Mouse (Mus musculus) neutrophil, adult 5-6 weeks (primary cell): ENCODE results near the gene Nmnat2. TPM values are rescaled to one million over a fixed set of nuclear protein-coding genes. Genes with fewer than 3 reads are reported as not detected.

Experiments
- ATAC-seq: fragments of 151-379, 151-347 bp; 2 replicates; pipeline ENCODE4 v1.8.0; 2017; ENCODE audit warnings: mild to moderate bottlenecking, moderate TSS enrichment; ENCODE audit not compliant: insufficient number of reproducible peaks, poor library complexity, low FRiP score, severe bottlenecking; ENCODE audit errors: extremely low read depth
- total RNA-seq: library from RNA; stranded (forward); fragments of 200-1000 nt; gene quantifications from 2 replicates; pipeline ENCODE4 v1.2.3, GENCODE M21; 2017

Gene Nmnat2
- 0.12 TPM in 2 replicates for total RNA-seq

DNA sequence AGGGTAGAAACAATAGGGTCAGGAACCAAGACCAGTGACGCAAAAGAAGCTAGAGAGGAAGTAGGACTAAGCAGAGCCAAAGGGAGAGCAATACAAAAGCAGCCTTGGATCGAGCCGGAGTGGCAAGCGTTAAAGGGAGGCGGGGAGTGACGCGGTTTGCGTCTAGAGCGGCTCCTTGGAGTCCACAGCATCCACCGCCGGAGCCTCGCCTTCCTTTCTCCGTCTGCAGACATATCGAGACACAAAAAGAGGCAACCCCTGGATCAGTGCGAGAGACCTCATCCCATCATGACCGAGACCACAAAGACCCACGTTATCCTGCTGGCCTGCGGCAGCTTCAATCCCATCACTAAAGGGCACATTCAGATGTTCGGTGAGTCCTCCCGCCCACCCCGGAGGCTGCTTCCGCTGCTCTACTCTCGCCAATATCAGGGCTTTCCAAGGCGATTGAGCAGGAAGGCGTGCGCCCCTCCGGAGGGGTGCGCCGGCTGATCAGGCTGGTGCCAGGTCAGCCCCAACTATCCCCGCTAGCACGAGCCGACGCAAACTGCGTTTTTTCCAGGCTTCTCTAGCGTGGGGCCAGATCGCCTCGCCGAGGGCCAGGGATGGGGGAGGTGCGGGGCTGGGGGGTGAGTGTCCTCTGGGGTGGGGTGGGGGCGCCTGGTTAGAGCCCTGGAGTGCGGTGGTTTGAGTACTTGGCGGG, at the start of gene Nmnat2:
Gene Nmnat2, plus strand, starts transcription at position 173 of the 703 bp plus-strand sequence.
- ATAC-seq = no peak

DNA sequence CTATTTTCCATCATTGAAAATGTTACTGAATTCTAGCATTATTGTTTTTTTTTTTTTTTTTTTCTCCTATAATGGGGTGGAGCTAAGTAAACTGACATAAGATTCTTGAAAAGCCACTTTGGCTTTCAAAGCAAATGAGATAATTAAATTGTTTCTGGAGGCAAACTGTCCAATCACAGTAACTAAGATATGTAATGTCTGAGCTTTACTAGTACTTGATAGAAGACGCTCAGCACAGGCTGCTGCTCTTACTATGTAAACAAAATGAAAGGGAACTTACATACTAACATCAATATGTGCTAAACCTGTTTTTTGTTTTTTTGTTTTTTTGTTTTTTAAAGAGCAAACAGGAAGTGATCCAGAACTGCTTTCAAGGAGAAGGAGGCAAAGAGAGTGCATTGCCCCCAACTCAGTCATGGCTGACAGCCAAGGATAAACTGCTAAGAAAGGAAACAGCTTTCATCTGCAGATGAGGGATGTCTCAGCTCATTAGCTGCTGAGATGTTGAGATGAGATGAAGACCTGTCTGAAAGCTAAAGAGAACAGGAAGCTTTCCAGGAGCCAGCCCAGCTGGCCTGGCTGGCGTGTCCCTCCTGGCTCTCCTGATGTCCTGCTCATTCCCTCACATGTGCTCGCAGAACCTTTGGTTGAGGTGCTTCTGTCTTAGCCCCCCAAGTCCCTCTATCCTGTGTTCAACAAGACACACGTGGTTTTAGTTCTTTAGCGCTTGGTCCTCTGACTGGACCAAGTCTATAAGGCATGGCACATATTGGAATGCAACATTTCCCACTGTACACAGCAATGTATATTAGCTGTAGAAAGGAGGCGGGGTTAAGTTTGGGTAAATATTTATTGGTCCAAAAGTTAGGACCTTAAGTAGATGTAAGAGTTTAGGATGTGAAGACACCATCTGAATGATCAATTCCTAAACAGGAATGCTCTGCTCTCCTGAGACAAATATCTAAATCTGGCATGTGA, 41.0 kb upstream of the Nmnat2 start:
- no peak for ATAC-seq

DNA sequence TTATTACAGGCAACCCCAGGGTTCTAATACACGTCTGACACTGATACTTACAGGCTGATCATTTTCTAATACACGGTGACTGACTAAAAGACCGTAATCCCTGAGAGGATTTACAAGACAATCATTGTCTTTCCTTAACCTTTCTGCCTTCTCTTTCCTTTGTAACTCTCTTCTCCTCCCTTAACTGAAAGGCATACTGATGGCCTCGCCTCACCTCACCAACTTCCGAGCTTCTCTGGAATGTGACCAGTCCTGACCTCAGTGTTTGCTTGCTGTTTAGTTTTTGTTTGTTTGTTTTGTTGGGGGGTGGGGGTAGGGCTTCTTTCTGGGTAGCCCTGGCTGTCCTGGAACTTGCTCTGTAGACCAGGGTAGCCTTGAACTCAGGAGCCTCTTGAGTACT, 39.0 kb upstream of the Nmnat2 start:
- ATAC-seq = no peak

DNA sequence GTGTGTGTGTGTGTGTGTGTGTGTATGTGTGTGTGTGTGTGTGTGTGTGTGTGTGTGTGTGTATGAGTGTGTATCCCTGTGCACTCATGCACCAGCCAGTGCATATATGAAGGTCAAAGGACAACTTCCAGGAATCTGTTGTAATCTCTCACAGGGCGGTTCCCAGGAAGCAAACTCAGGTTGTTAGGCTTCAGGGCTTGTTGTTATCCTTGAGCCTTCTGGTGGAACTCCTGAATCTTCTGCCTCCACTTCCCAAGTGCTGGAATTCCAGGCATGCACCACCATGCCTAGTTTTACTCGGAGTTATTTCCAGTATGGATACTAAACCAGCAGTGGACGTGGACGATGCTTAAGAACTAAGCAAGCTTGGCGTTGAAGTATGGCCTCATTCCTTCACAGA, 37.9 kb upstream of the Nmnat2 start:
- ATAC-seq = no peak

DNA sequence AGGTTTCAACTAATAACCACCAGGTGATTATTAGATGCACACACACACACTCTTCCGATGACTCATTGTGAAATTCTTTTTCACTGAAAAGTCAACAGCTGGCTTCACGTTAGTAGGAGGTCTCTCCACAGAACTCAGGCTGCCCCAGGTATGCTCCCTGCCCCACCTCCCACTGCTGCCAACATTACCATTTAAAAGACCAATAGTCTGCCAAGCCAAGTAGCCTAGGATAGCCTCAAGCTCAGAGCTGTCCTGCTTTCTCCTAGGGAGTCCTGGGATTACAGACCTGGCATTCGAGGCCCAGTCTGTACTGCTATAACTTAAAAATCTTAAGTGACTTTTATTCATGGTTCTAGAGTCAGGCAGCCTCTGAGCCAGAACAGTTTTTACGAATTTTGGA, 37.2 kb upstream of the Nmnat2 start:
- ATAC-seq = no peak

DNA sequence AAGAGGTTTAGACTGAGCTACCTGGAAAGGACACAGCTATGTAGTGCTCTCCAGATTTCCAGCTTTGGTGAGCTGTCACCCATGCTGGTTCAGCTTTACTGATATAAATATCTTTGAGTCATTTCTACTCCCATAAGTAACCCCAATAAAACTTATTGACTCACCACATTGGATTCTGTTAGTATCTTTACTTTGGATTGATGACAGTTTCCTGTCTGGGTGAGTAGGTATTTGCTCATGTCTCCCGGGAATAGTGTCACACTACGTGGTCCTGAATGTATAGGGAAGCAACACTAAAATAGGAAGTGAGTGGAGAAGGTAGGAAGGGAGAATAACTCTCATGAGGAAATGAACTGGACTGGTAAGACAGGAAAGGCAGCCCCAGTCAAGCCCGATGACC, 33.0 kb upstream of the Nmnat2 start:
- ATAC-seq = no peak

DNA sequence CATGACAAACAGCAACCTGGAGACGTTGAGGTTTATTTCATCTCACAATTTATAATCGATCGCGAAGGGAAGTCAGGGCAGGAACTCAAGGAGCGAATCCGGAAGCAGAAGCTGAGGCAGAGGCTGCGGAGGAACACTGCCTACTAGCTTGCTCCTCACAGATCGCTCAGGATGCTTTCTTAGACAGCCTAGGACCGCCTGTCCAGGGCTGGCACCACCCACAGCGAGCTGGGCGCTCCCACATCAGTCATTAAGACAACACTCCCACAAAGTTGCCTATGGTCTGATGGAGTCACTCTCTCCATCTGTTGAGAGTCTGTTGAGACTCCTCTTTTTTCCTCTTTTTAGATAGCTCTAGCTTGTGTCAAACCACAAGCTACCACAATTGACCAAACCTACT, 20.8 kb upstream of the Nmnat2 start:
- ATAC-seq = no peak

DNA sequence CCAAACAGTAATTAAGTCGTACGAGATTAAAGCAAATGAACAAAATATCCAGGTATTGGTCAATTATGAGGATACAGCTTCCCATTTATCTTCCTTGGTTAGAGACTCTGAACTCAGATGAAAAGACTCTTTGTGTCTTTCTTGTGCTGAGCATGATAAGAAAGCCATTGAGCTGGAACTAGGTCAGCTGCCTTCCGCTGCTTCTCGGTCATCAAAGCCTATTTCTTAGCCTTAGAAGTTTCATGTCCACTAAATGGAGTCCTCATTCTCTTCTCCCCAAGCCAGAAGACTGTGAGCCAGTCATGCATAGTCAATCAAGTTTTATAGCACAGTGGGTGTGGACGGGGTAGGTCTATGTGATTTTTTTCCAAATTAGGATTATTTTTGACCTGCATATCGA, 19.3 kb upstream of the Nmnat2 start:
- ATAC-seq = no peak

DNA sequence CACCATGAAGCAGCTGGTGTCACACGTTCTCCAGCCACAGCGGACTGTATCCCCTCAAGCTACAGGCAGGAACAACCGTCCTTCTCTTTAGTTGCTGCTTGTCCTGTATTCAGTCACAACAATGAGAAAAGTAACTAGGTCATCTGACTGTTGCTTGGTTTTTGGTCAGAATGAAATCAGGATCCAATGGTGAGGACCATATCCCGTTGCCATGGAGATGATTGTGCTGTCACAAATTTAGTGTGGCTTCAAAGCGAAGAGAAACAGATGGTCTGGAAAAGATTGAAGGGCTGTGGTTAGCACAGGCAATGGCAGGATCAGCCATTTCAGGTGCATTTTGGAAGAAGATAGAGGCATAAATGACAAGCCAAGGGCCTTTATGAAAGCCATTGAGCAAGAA, 18.4 kb upstream of the Nmnat2 start:
- ATAC-seq = no peak

DNA sequence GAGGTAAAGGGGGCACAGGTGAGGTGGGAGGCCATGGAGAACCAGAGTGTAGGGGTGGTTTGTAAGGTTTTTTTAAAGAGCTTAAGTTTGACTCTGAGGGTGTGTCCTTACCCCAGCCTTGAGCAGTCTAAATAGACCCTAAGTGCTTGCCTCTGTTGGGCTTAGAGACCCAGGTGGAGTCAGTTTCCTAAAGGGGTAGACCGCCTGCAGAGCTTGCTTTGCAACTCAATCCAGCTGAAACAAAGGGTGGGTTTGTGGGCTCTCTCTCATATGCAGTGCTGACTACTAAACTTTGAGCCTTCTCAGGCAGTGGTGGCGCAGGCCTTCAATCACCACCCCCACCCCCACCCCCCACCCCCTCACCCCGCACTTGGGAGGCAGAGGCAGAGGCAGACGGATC, 11.8 kb upstream of the Nmnat2 start:
- ATAC-seq = no peak

DNA sequence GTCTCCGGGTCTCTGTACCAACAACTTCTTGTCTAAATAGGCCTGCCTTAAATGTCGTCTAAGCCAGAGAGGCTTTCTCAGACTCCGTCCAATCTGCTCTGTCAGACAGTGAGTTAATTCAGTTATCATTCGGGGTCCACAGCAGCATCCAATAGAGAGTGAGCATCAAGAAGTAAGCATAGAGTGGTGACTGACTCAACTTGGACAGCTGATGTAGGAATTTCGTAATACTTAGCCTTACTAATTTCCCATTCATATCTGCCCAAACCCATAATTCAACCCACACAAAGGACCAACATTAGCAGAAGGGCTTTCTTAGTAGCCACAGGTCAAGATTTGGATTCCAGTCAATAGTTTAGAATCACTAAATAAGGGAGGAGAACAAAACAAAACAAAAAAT, 626 bp upstream of the Nmnat2 start:
- ATAC-seq = no peak

DNA sequence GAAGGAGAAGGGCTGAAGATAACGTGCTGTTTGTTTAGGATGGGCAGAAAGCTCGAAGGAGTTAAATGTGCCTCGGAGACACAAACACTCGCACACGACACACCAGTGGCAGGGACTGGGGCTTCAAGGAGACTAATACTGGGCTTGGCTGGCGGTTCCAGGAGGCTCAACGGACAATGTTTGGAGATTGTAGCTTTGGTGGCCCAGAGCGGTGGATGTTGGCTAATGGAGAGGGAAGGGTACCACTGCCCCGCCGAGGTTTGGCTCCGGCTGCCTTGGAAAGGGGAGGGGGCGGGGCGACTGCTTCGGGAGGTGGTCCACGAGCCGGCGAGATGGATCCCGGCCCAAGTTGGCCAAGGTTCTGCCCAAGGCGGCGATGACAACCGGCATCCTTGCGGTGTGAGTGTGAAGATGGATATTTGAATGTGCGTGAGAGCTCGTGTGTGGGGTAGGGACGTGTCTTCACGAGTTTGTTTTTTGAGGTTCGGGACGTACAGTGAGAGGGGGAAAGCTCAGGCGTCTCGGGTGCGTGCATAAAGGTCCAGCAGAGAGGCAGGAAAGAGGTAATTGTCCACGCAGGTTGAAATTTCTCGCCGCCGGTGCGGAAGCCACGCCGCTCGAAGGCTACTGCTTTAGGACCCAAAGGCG, 895 bp downstream of the Nmnat2 start:
- ATAC-seq = no peak

DNA sequence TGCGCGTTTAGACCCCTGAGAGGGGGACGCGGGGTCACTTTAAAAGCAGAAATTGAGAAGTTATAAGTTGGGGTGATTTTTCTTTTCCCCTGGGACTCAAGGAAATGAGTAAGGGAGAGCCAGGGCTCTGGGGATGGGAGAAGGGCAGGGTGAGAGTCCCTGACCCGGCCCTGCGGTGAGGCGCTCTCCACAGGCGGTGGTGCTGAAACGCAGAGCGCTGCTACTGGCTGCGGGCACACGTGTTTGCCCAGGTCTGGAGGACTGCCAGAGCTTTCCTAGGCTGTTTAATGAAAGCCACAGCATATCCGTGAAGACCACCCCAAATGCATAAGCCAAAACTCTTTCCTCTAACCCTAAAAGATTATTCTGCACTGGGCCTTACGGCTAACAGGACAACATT, 1.4 kb downstream of the Nmnat2 start:
- ATAC-seq = no peak

DNA sequence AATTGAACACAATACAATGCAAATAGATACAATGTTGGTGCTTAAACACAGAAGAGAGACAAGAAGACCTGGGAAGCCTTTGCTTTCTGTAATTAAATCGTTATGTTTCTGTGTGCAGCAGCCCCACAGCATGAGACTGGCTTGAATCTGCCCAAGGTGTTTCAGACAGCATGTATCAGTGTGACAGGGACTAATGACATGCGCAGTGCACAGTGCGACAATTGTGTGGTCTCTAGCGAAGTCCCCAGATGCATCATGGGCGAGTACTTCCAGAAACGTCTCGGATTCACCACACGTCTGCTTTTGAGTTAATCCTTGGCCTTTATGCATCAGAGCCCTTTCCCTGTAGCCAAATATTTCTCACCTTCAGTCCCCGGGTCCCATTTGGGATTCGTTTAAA, 9.6 kb downstream of the Nmnat2 start:
- ATAC-seq = no peak

DNA sequence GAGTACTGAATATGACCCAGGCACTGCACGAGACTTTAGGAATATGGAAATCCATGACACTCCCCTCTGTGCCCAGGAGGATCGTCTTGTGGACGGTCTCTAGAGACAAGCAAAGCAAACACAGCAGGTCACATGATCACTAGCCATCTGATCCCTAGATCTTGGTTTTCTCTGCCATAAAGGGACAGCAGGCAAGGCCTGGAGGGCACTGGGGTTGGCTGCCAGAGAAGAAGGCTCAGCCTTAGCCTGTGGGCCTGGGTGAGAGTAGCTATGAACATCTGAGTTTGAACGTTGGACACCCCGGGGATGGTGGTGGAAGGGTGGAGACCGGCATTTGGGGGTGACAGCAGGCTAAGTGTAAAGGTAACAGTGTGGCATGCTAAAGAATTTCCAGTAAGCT, 11.4 kb downstream of the Nmnat2 start:
- ATAC-seq = no peak

DNA sequence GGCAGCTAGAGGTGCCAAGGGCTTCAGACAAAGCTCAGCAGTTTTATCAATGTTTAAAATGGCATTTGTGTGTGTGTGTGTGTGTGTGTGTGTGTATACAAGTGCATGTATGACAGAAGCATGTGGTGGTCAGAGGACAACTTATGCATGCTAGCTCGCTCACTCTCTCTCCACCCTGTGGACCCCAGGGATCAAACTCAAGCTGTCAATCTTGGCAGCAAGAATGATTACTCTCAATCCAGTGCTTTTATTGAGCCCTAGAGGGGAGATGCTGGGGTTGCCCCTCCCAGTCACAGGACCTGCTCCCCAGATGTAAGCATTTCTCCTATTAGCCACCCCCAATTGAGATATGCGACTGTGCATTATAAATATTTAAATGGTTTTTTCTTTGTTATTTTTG, 11.9 kb downstream of the Nmnat2 start:
- ATAC-seq = no peak

DNA sequence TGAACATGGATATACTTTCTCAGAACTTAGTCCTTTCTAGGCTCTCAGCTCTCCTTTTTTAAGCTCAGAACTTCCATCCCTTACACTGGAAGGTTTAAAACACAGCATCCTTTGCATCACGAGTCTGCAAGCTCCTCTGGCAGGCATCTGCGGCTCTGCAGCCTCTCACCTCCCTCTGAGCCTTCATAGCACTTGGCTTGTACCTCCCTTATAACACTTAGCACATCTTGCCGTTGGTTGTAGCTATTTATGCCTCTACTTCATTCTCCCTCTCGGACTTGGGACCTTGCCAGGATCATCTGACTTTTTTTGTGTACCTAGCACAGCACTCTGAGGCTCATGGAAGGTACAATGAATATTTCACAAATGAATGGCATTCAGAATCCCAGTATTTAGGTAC, 14.3 kb downstream of the Nmnat2 start:
- ATAC-seq = no peak

DNA sequence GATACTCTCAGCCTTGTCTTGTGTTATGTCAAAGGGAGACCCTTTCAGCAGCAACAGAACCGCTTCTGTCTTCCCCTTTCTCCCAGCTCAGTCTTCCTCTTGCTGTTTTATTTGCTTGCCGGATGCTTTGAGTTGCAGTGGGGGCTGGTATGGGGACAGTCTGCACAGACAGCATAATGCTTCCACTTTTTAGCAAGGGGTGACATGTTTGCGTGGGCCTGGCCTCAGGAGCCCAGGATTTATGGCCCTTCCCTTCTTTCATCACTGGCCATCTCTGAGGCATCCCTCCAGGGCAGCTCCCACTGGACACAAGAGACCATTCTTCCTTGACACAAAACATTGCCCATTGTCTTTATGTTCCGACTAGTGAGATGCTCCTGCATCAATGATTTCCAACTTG, 18.2 kb downstream of the Nmnat2 start:
- no peak for ATAC-seq

DNA sequence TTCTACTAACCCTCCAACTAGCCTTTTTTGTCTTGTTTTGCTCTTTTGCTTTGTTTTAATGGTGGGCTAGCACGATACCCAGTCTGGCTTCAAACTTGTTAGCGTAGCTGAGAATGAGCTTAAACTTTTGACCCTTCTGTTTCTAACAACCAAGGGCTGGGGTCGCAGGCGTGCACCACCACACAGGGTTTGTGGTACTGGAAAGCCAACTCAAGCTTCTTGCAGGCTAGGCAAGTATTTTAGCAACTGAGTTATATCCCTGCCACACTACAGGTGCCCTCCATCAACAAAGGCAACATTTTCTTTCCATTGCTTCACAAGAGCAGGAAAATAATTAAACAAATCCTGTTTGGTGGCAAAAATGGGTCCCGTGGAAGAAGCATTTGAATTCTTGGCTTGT, 18.6 kb downstream of the Nmnat2 start:
- no peak for ATAC-seq

DNA sequence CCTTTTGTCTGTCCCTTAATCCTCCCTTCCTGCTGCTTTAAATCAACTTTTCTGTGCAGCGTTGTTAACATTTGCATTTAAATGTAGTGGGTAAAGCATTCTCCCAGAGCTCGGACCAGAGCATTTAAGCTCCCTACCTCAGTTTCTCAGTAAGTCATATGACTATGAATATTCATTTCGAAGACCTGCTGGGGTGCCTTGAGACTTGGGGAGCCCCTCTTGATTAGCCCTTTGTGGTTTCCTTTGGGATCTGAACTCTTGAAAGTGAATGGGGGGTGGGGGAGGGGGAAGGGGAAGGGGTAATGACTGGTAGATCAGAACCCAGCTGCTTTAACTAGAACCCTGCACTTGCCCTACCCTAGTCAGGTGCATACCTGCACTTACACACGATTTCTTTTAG, 19.1 kb downstream of the Nmnat2 start:
- ATAC-seq = no peak
